Mouse (Mus musculus) embryonic facial prominence, embryonic 14.5 days (tissue): ENCODE measurements around the gene Mrpl12. TPM values are rescaled to one million over a fixed set of nuclear protein-coding genes. Genes with fewer than 3 reads are reported as not detected.

Experiments
- ATAC-seq: fragments of 200-750 bp; cut with Nextera tagmentation; 2 replicates; pipeline ENCODE4 v1.8.0; 2017; ENCODE audit warnings: low read depth, moderate number of reproducible peaks, moderate TSS enrichment
- DNase-seq: peaks from one replicate; pipeline ENCODE4 v3.0.0-alpha.2; 2015; ENCODE audit warnings: low spot score
- H3K27ac ChIP-seq: fragments of 300-500 bp; sonication (generic); replicated peaks from 2 replicates; pipeline ENCODE4 v1.5.1; 2014; ENCODE audit warnings: low read depth, mild to moderate bottlenecking, low read length, moderate library complexity
- H3K27me3 ChIP-seq: fragments of 300-500 bp; sonication (generic); replicated peaks from 2 replicates; pipeline ENCODE4 v1.6.1; 2014; ENCODE audit warnings: low read length; ENCODE audit not compliant: control insufficient read depth, insufficient read depth
- H3K36me3 ChIP-seq: fragments of 300-500 bp; sonication (generic); 2 replicates; pipeline ENCODE4 v1.6.1; 2014; ENCODE audit warnings: low read length, mixed read lengths; ENCODE audit not compliant: control insufficient read depth, insufficient read depth
- H3K4me1 ChIP-seq: fragments of 300-500 bp; sonication (generic); 2 replicates; pipeline ENCODE4 v1.6.1; 2014; ENCODE audit warnings: antibody characterized with exemption, low read length; ENCODE audit not compliant: control insufficient read depth, insufficient read depth
- H3K4me2 ChIP-seq: fragments of 300-500 bp; sonication (generic); 2 replicates; pipeline ENCODE4 v1.6.1; 2014; ENCODE audit warnings: low read depth, mild to moderate bottlenecking, low read length, moderate library complexity, mixed read lengths
- H3K4me3 ChIP-seq: fragments of 300-500 bp; sonication (generic); 2 replicates; pipeline ENCODE4 v1.5.1; 2014; ENCODE audit warnings: low read depth, mild to moderate bottlenecking, low read length
- H3K9ac ChIP-seq: fragments of 300-500 bp; sonication (generic); 2 replicates; pipeline ENCODE4 v1.6.1; 2014; ENCODE audit warnings: low read depth, mild to moderate bottlenecking, low read length, moderate library complexity, mixed read lengths
- H3K9me3 ChIP-seq: fragments of 300-500 bp; sonication (generic); 2 replicates; pipeline ENCODE4 v1.6.1; 2016; ENCODE audit warnings: low read length; ENCODE audit not compliant: control insufficient read depth
- WGBS: fragments of 180-500 bp; shearing (Covaris S2); extraction: QIAGEN DNeasy Blood & Tissue Kit; methylation state at CpG from one replicate; pipeline ENCODE4 v1.1.7; 2014; 5-methylcytosine and 5-hydroxymethylcytosine counted together
- polyA plus RNA-seq: library from polyadenylated mRNA; unstranded; fragments of >200 nt; fragmentation: Nextera tagmentation; extraction: Ambion mirVana; gene quantifications from 2 replicates; pipeline ENCODE4 v1.2.1, GENCODE M21; 2014

Gene Mrpl12
- polyA plus RNA-seq, 1 experiment from 2014 or later, result 148 TPM

DNA sequence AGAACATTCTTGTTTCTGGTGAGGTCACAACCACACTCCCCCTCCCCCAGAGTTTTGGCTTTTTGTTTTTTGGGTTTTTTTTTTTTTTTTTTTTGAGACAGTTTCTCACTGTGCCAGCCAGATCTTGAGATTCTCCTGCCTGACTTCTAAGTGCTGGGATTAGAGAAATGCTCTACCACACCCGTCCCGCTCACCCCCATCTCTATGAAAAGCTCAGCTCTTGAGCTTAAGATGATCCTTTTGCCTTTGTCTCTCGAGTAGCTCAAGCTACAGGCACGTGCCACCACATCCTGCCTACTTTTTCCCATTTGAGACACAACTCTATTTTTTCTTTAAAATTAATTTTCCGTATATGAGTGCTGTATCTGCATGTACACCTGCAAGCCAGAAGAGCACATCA, 20.0 kb upstream of the Mrpl12 start:
- Histone ChIP-seq H3K9ac (no peak overlapping the region), H3K27ac (no peak overlapping the region), H3K27me3 (no peaks in the 10 kb centered on the region), H3K9me3 (no peaks in the 10 kb centered on the region), H3K4me2 (no peak overlapping the region), H3K4me1 (peaks cover 15% of the 10 kb centered on the region), H3K4me3 (no peak overlapping the region), H3K36me3 (peaks cover 61% of the 10 kb centered on the region)
- ATAC-seq, result no peak
- WGBS, result 84% methylated on average over 5 of the region's 5 CpGs
- no peak for DNase-seq

GRCm38 (mm10) chr11:120465521-120465920, 18.9 kb upstream of the Mrpl12 start:
- Histone ChIP-seq H3K36me3 (peaks cover 63% of the 10 kb centered on the region), H3K4me3 (no peak overlapping the region), H3K27me3 (no peaks in the 10 kb centered on the region), H3K27ac (no peak overlapping the region), H3K9me3 (no peaks in the 10 kb centered on the region), H3K4me2 (0 out of 2 replicates have a peak overlapping the region, but pooled peaks have one; percentile 91), H3K9ac (no peak overlapping the region), H3K4me1 (peaks cover 15% of the 10 kb centered on the region)
- 82% methylated on average over 4 of the region's 4 CpGs for WGBS
- DNase-seq (no peak), ATAC-seq (no peak)

DNA sequence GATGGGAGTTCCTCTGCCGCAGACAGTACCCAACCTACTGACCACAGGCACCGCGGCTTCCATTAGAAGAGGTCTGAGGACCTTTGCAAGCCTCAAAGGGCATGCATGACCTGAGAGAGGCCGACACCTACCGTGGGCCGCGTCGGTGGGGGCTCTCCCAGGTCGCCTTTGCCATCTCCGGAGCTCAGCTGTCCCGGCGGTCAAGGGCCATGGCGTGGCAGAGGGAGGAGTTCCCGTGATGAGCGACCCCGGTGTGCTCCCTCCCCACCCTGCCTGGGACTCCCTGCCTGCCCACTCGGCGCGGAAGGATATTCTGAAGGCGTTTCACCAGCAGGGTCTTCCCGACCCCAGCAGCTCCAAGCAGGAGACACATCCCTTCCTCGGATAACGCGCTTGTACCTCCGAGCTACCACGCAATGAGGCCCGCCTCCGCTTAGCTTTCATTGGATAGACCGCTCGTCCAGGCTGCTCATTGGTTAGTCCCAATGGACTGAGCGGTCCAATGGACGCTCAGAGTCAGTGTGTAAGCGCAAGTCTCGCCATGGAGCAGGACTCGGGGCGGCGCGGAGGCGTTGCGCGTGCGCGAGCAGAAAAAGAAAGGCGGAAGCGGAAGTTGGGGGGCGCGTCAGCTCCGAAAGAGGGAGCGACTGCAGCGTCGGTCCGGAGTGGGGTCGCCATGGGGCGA, 17.2 kb upstream of the Mrpl12 start, which contains the start of gene Arl16:
TSS of gene Arl16 (minus strand) at position 557 of the 685 bp plus-strand sequence.
- Histone ChIP-seq H3K27me3 (no peaks in the 10 kb centered on the region), H3K4me3 (peak within 1 kb of the TSS; percentile 98), H3K9ac (peak within 1 kb of the TSS; percentile 88), H3K27ac (peak within 1 kb of the TSS; percentile 75), H3K36me3 (peaks cover 63% of the 10 kb centered on the region), H3K4me2 (peak within 1 kb of the TSS; percentile 91), H3K4me1 (peaks cover 15% of the 10 kb centered on the region), H3K9me3 (no peaks in the 10 kb centered on the region)
- peak; percentile 100 for DNase-seq
- WGBS, result under 1% methylated on average over 47 of the region's 54 CpGs
- peak; percentile 100 for ATAC-seq

GRCm38 (mm10) chr11:120467736-120468092, 16.7 kb upstream of the Mrpl12 start:
- Histone ChIP-seq H3K9me3 (no peaks in the 10 kb centered on the region), H3K4me1 (peaks cover 15% of the 10 kb centered on the region), H3K4me3 (peak overlapping the region; percentile 98), H3K36me3 (peaks cover 63% of the 10 kb centered on the region), H3K27me3 (no peaks in the 10 kb centered on the region), H3K9ac (peak overlapping the region; percentile 88), H3K27ac (peak overlapping the region; percentile 52; the same call in 1 of the 2 replicates), H3K4me2 (peak overlapping the region; percentile 83)
- WGBS, result 7% methylated on average over 9 of the region's 33 CpGs
- ATAC-seq, result no peak; the same call in 1 of the 2 replicates
- DNase-seq, result no peak

- H3K4me2 ChIP-seq, result no peak overlapping the region
- ATAC-seq (no peak), DNase-seq (no peak)
- H3K36me3 ChIP-seq, result peaks cover 78% of the 10 kb centered on the region
- WGBS, result 98% methylated on average over 6 of the region's 6 CpGs
- no peak overlapping the region for H3K4me3 ChIP-seq
- H3K27me3 ChIP-seq, result no peaks in the 10 kb centered on the region
- H3K27ac ChIP-seq, result no peak overlapping the region
- H3K4me1 ChIP-seq, result peaks cover 8% of the 10 kb centered on the region
- no peak overlapping the region for H3K9ac ChIP-seq
- no peaks in the 10 kb centered on the region for H3K9me3 ChIP-seq
Measured at GRCm38 (mm10) chr11:120472052-120472451, 12.4 kb upstream of the Mrpl12 start.

- no peaks in the 10 kb centered on the region for H3K9me3 ChIP-seq
- H3K4me3 ChIP-seq, result peak overlapping the region; percentile 83
- H3K36me3 ChIP-seq, result peaks cover 78% of the 10 kb centered on the region
- H3K4me2 ChIP-seq, result peak overlapping the region; percentile 69
- peak overlapping the region; percentile 88 for H3K27ac ChIP-seq
- peak overlapping the region; percentile 83 for H3K9ac ChIP-seq
- 93% methylated on average over 7 of the region's 7 CpGs for WGBS
- peaks cover 8% of the 10 kb centered on the region for H3K4me1 ChIP-seq
- H3K27me3 ChIP-seq, result no peaks in the 10 kb centered on the region
- no peak for DNase-seq
- no peak for ATAC-seq
Measured at GRCm38 (mm10) chr11:120483448-120483934, 922 bp upstream of the Mrpl12 start.

GRCm38 (mm10) chr11:120485251-120485650, 838 bp downstream of the Mrpl12 start:
- H3K9me3 ChIP-seq, result no peaks in the 10 kb centered on the region
- H3K4me3 ChIP-seq, result peak overlapping the region; percentile 83
- H3K27ac ChIP-seq, result peak overlapping the region; percentile 88; the same call in 1 of the 2 replicates
- peaks cover 12% of the 10 kb centered on the region for H3K4me1 ChIP-seq
- peak overlapping the region; percentile 83 for H3K9ac ChIP-seq
- H3K27me3 ChIP-seq, result no peaks in the 10 kb centered on the region
- DNase-seq (no peak), ATAC-seq (no peak)
- peaks cover 75% of the 10 kb centered on the region for H3K36me3 ChIP-seq
- WGBS, result 8% methylated on average over 10 of the region's 10 CpGs
- H3K4me2 ChIP-seq, result peak overlapping the region; percentile 69

DNA sequence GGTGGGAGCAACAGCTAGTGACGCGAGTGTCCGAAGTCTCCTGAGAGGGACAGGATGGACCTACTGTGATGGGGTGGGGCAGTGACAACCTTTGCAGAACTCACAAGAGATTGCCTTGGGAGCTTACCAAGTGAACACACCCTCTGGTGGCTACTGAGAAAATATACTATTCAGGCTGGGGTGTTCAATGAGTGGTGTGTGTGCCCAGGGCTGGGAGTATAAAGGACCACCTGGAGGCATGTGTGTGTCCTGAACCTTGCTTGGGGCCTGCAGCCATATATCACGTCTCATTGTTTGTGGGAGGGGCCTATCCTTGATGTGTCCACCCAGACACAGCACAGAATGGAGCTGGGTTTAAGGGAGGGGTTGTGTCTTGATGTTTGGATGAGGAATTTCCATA, 4.1 kb downstream of the Mrpl12 start:
- Histone ChIP-seq H3K4me2 (no peak overlapping the region), H3K27ac (no peak overlapping the region), H3K4me3 (no peak overlapping the region), H3K9ac (no peak overlapping the region), H3K9me3 (no peaks in the 10 kb centered on the region), H3K27me3 (no peaks in the 10 kb centered on the region), H3K36me3 (peaks cover 43% of the 10 kb centered on the region), H3K4me1 (peaks cover 32% of the 10 kb centered on the region)
- DNase-seq (no peak), ATAC-seq (no peak)
- 74% methylated on average over 4 of the region's 4 CpGs for WGBS
